Mouse (Mus musculus) erythroblast, embryonic 14.5 days (primary cell): ENCODE measurements around the gene Washc4.

ENCODE experiments used
- GATA1 ChIP-seq: IDR thresholded peaks from 2 replicates; pipeline ENCODE4 v1.6.1; 2012; ENCODE audit warnings: low read length, inconsistent platforms, mixed read lengths
- TAL1 ChIP-seq: IDR thresholded peaks from 3 replicates; pipeline ENCODE4 v1.6.1; 2012; ENCODE audit warnings: low read length, inconsistent platforms, mixed read lengths

DNA sequence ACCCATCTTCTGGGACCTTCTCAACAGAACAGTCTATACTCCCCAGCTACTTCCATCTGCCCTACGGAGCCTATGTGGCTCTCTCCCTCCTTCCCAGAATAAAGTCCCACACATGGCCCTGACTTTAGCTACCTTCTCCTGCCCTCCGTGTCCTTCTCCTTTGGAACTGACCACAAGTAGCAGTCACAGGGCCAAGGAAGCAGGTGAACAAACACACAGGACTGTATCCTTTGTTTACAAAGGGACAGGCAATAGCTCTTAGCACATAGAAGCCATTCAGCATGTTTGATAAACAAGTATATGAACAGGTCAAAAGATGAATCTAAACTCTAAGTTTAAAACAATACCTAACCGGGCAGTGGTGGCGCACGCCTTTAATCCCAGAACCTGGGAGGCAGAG is 86.3 kb downstream of the Washc4 start:
- TF ChIP-seq TAL1 (no peak), GATA1 (no peak)
